Comparison of ENCODE assay signal across 12 mouse cellular contexts in genomic region chr19:5069978-5070377, GRCm38 (mm10). TPM values are rescaled to one million over a fixed set of nuclear protein-coding genes. Genes with fewer than 3 reads are reported as not detected.
DNase-seq lines count a peak whose midpoint lies in the region; ATAC-seq and TF ChIP-seq lines count a peak whose summit lies in the region.
"Had no signal": no experiment of that assay in that cellular context is flagged by ENCODE, and none has a peak within 500 bp of the region (broad histone marks: within the 10 kb centered on the region; RNA-seq: fewer than 3 reads in every experiment).

No protein-coding gene starts in this region.

- no peak overlapping the region for H3K27ac ChIP-seq in heart, postnatal 0 days (ENCODE audit: low read depth)
- H3K27ac ChIP-seq in embryonic facial prominence, embryonic 10.5 days (replicated peaks), result peak overlapping the region; percentile 93
- 0 out of 2 replicates have a peak overlapping the region, but pooled peaks have one; percentile 20 for H3K27ac ChIP-seq in intestine, embryonic 16.5 days (ENCODE audit: low read length)

- 84% methylated on average over 7 of the region's 7 CpGs for WGBS in heart, postnatal 0 days
- 85% methylated on average over 7 of the region's 7 CpGs for WGBS in embryonic facial prominence, embryonic 10.5 days
- WGBS in intestine, embryonic 16.5 days, result 73% methylated on average over 7 of the region's 7 CpGs

- no peak for TF ChIP-seq CTCF in heart, postnatal 0 days (IDR thresholded peaks at IDR 0.05; ENCODE audit: low read depth)
- TF ChIP-seq CTCF in E14TG2a.4 (conservative IDR thresholded peaks at IDR 0.05; ENCODE audit: low read length), result no peak

- peak overlapping the region; percentile 78 for H3K4me2 ChIP-seq in heart, postnatal 0 days (ENCODE audit: low read depth, low read length)
- H3K4me2 ChIP-seq in intestine, embryonic 16.5 days (ENCODE audit: low read depth, low read length), result peak overlapping the region; percentile 67

- peaks cover 38% of the 10 kb centered on the region for H3K27me3 ChIP-seq in heart, postnatal 0 days (ENCODE audit: control insufficient read depth, insufficient read depth, low read length)
- H3K27me3 ChIP-seq in E14TG2a.4 (ENCODE audit: insufficient read depth, low read length), result peaks cover 48% of the 10 kb centered on the region
- peaks cover 59% of the 10 kb centered on the region for H3K27me3 ChIP-seq in embryonic facial prominence, embryonic 10.5 days (replicated peaks; ENCODE audit: low read depth, poor library complexity, severe bottlenecking)
- peaks cover 23% of the 10 kb centered on the region; the same call in 1 of the 2 replicates for H3K27me3 ChIP-seq in intestine, embryonic 16.5 days (replicated peaks; ENCODE audit: control insufficient read depth, insufficient read depth, low read length)

- H3K4me3 ChIP-seq in heart, postnatal 0 days (ENCODE audit: low read depth, low read length), result no peak overlapping the region
- H3K4me3 ChIP-seq in E14TG2a.4 (replicated peaks; ENCODE audit: low read length), result peak overlapping the region; percentile 48
- H3K4me3 ChIP-seq in embryonic facial prominence, embryonic 10.5 days, result peak overlapping the region; percentile 69
- peak overlapping the region; percentile 63 for H3K4me3 ChIP-seq in intestine, embryonic 16.5 days (ENCODE audit: low read length)

- peaks cover 21% of the 10 kb centered on the region for H3K4me1 ChIP-seq in heart, postnatal 0 days (ENCODE audit: control insufficient read depth, insufficient read depth)
- H3K4me1 ChIP-seq in E14TG2a.4 (replicated peaks; ENCODE audit: low read depth, low read length), result peaks cover 74% of the 10 kb centered on the region
- peaks cover 73% of the 10 kb centered on the region for H3K4me1 ChIP-seq in embryonic facial prominence, embryonic 10.5 days
- H3K4me1 ChIP-seq in intestine, embryonic 16.5 days (ENCODE audit: control insufficient read depth, insufficient read depth, low read length), result peaks cover 62% of the 10 kb centered on the region

- no peak for DNase-seq in heart, postnatal 0 days (ENCODE audit: low spot score)
- DNase-seq in heart, adult 9 months (ENCODE audit: low spot score in 2 of 2), result no peak
- DNase-seq in embryonic facial prominence, embryonic 10.5 days (ENCODE audit: low spot score), result no peak
- DNase-seq in right cerebral cortex, postnatal 14 days, result no peak
- DNase-seq in adrenal gland, adult 8-10 months, result no peak
- DNase-seq in right cerebral cortex, adult 2 months (ENCODE audit: low spot score in 2 of 2), result no peak
- DNase-seq: adrenal gland, postnatal 10 days; cerebellum, postnatal 10 days; lung, postnatal 14 days had no signal

- ATAC-seq in heart, postnatal 0 days (ENCODE audit: insufficient read depth, low read depth), result no peak
- ATAC-seq in intestine, embryonic 16.5 days, result no peak

- no peaks in the 10 kb centered on the region for H3K9me3 ChIP-seq in heart, postnatal 0 days (replicated peaks; ENCODE audit: control insufficient read depth, low read length)
- H3K9me3 ChIP-seq in E14TG2a.4 (ENCODE audit: low read length), result no peaks in the 10 kb centered on the region
- no peaks in the 10 kb centered on the region for H3K9me3 ChIP-seq in embryonic facial prominence, embryonic 10.5 days
- no peaks in the 10 kb centered on the region for H3K9me3 ChIP-seq in intestine, embryonic 16.5 days (ENCODE audit: control insufficient read depth, low read length)

- no peak for TF ChIP-seq EP300 in heart, postnatal 0 days (IDR thresholded peaks at IDR 0.05; ENCODE audit: low read depth)

- no peak overlapping the region for H3K9ac ChIP-seq in heart, postnatal 0 days (replicated peaks; ENCODE audit: low read depth, low read length)
- peak overlapping the region; percentile 50 for H3K9ac ChIP-seq in intestine, embryonic 16.5 days (ENCODE audit: low read depth, low read length)

- H3K36me3 ChIP-seq in heart, postnatal 0 days (replicated peaks; ENCODE audit: control insufficient read depth, insufficient read depth, low read length), result no peaks in the 10 kb centered on the region
- H3K36me3 ChIP-seq in E14TG2a.4 (ENCODE audit: insufficient read depth, low read length), result no peaks in the 10 kb centered on the region
- no peaks in the 10 kb centered on the region for H3K36me3 ChIP-seq in embryonic facial prominence, embryonic 10.5 days (replicated peaks)
- H3K36me3 ChIP-seq in intestine, embryonic 16.5 days (ENCODE audit: control insufficient read depth, insufficient read depth, low read length), result no peaks in the 10 kb centered on the region

RNA-seq across cellular contexts. Expression of gene Cd248, which starts 2.1 kb away (rescaled TPM):
- total RNA-seq in heart, postnatal 0 days (2014; rRNA removed; ENCODE audit: low replicate concordance), result 19.8 and 24.4 TPM in 2 replicates
- 7.8 and 8.8 TPM in 2 replicates for polyA plus RNA-seq in heart, postnatal 0 days (2015; fragmentation: Nextera tagmentation; extraction: Ambion mirVana)
- 32.3 and 37.0 TPM in 2 replicates for polyA plus RNA-seq in embryonic facial prominence, embryonic 10.5 days (2016; fragmentation: Nextera tagmentation; extraction: Ambion mirVana)
- polyA plus RNA-seq in intestine, embryonic 16.5 days (2015; fragmentation: Nextera tagmentation; extraction: Ambion mirVana), result 42.8 and 49.6 TPM in 2 replicates
- 10 to 100 TPM in 1 of 4 experiments, 1 to 10 TPM in 3; 8.9 to 11.8 (median 9.2) TPM for total RNA-seq in adrenal gland, adult 8-10 months (2022)

RNA-seq across cellular contexts. Expression of gene Tmem151a, which starts 15.4 kb away (rescaled TPM):
- total RNA-seq in heart, postnatal 0 days (2014; rRNA removed; ENCODE audit: low replicate concordance), result 2.6 and 4.3 TPM in 2 replicates
- 3.0 and 3.3 TPM in 2 replicates for polyA plus RNA-seq in heart, postnatal 0 days (2015; fragmentation: Nextera tagmentation; extraction: Ambion mirVana)
- 1.4 and 1.9 TPM in 2 replicates for polyA plus RNA-seq in embryonic facial prominence, embryonic 10.5 days (2016; fragmentation: Nextera tagmentation; extraction: Ambion mirVana)
- polyA plus RNA-seq in intestine, embryonic 16.5 days (2015; fragmentation: Nextera tagmentation; extraction: Ambion mirVana), result 4.7 and 5.1 TPM in 2 replicates
- 1 to 10 TPM; 2.1 to 2.8 (median 2.6) TPM for total RNA-seq in adrenal gland, adult 8-10 months (2022)
- total RNA-seq: MEL had no signal

RNA-seq across cellular contexts. Expression of gene Yif1a, which starts 18.4 kb away (rescaled TPM):
- 160 and 168 TPM in 2 replicates for total RNA-seq in heart, postnatal 0 days (2014; rRNA removed; ENCODE audit: low replicate concordance)
- 109 and 120 TPM in 2 replicates for polyA plus RNA-seq in heart, postnatal 0 days (2015; fragmentation: Nextera tagmentation; extraction: Ambion mirVana)
- polyA plus RNA-seq in embryonic facial prominence, embryonic 10.5 days (2016; fragmentation: Nextera tagmentation; extraction: Ambion mirVana), result 70.5 and 73.4 TPM in 2 replicates
- polyA plus RNA-seq in intestine, embryonic 16.5 days (2015; fragmentation: Nextera tagmentation; extraction: Ambion mirVana), result 155 and 176 TPM in 2 replicates
- 10 to 100 TPM; 58.5 to 79.0 (median 62.9) TPM for total RNA-seq in adrenal gland, adult 8-10 months (2022)

RNA-seq across cellular contexts. Expression of gene Rin1, which starts 19.7 kb away (rescaled TPM):
- total RNA-seq in heart, postnatal 0 days (2014; rRNA removed; ENCODE audit: low replicate concordance), result 3.1 and 3.2 TPM in 2 replicates
- 0.97 and 1.3 TPM in 2 replicates for polyA plus RNA-seq in heart, postnatal 0 days (2015; fragmentation: Nextera tagmentation; extraction: Ambion mirVana)
- polyA plus RNA-seq in embryonic facial prominence, embryonic 10.5 days (2016; fragmentation: Nextera tagmentation; extraction: Ambion mirVana), result 2.4 and 3.2 TPM in 2 replicates
- 2.5 and 2.8 TPM in 2 replicates for polyA plus RNA-seq in intestine, embryonic 16.5 days (2015; fragmentation: Nextera tagmentation; extraction: Ambion mirVana)
- total RNA-seq in adrenal gland, adult 8-10 months (2022), result 1 to 10 TPM; 4.1 to 8.1 (median 7.7) TPM

RNA-seq across cellular contexts. Expression of gene Cnih2, which starts 28.3 kb away (rescaled TPM):
- total RNA-seq in heart, postnatal 0 days (2014; rRNA removed; ENCODE audit: low replicate concordance), result 5.6 TPM in 1 of 2 replicates, not detected in the other
- 1.1 and 1.2 TPM in 2 replicates for polyA plus RNA-seq in heart, postnatal 0 days (2015; fragmentation: Nextera tagmentation; extraction: Ambion mirVana)
- polyA plus RNA-seq in embryonic facial prominence, embryonic 10.5 days (2016; fragmentation: Nextera tagmentation; extraction: Ambion mirVana), result 28.4 and 31.7 TPM in 2 replicates
- polyA plus RNA-seq in intestine, embryonic 16.5 days (2015; fragmentation: Nextera tagmentation; extraction: Ambion mirVana), result 8.1 and 8.3 TPM in 2 replicates
- total RNA-seq in adrenal gland, adult 8-10 months (2022), result 1 to 10 TPM; 1.5 to 3.2 (median 2.6) TPM
